Mouse (Mus musculus): ENCODE measurements around the gene Phc3.

GRCm38 (mm10) chr3:30969104-30969581 is at the start of gene Phc3:
- TF ChIP-seq CTCF (conservative IDR thresholded peaks at IDR 0.05; ENCODE audit: low read length), result no peak
- TF ChIP-seq NANOG (IDR thresholded peaks at IDR 0.05; ENCODE audit: borderline replicate concordance, low read length), result no peak
- no peak for TF ChIP-seq POU5F1 (IDR thresholded peaks at IDR 0.05; ENCODE audit: borderline replicate concordance, low read length)

Measured in E14TG2a.4 (cell line).